Mouse (Mus musculus) megakaryocyte, embryonic 14.5 days (primary cell): Measurements from ENCODE around the gene Fez2.

ENCODE experiments used
- FLI1 ChIP-seq: IDR thresholded peaks from 2 replicates; pipeline ENCODE4 v1.6.1; 2012; ENCODE audit warnings: low read length, inconsistent platforms, mixed read lengths
- GATA1 ChIP-seq: IDR thresholded peaks from 3 replicates; pipeline ENCODE4 v1.6.1; 2012; ENCODE audit warnings: mixed read lengths, low read length, inconsistent platforms, borderline replicate concordance

DNA sequence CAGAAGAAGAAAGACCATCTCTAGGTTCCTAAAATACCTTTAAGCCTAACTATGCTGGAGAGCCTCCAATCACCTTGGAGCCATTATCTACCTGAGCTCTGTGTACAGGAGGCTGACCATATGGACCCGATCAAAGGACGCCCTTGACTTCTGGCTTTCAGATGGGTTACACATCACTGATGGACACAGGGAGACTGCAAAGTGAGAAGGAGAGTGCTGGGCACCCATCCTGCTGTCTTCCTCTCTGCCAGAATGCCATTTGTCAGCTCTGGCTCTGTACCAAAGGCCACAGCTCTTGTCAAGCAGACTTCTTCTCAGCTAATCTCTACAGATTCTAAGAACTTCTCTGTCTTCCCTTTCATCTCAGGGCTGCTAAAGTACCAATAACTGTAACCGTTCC lies 12.6 kb downstream of the Fez2 start:
- TF ChIP-seq FLI1 = no peak
- no peak for TF ChIP-seq GATA1
